Comparison of ENCODE assay signal across 15 mouse cellular contexts in the genomic region with DNA sequence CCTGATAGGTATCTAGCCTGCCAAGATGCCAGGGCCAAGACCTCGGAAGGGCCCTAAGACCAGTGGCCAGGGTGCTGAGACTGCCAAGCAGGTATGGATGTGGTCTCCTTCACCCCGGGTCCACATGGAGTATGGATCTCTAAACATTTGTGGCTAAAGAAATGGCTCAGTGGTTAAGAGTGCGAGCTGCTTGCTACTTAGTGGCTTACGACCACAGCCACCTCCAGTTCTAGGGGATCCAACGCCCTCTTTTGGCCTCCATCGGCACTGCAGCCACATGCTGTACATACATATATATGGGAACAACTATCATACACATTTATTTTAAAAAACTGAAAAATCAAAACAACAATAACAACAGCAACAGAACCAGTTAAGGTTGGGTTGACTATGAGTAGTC. TPM values are rescaled to one million over a fixed set of nuclear protein-coding genes. Genes with fewer than 3 reads are reported as not detected.
A peak's percentile ranks its signal among the peaks of the same experiment; 100 is the strongest.
DNase-seq lines count a peak whose midpoint lies in the region; ATAC-seq and TF ChIP-seq lines count a peak whose summit lies in the region.
"Had no signal": no experiment of that assay in that cellular context is flagged by ENCODE, and none has a peak within 500 bp of the region (broad histone marks: within the 10 kb centered on the region; RNA-seq: fewer than 3 reads in every experiment).

No protein-coding gene starts in this region.

- no peak overlapping the region for H3K27ac ChIP-seq in liver, embryonic 14.5 days
- H3K27ac ChIP-seq in liver, embryonic 11.5 days (ENCODE audit: low read depth, low read length) = no peak overlapping the region

- peak; percentile 13 for DNase-seq in embryo, embryonic 10 days (ENCODE audit: low spot score)
- no peak for DNase-seq in embryo, embryonic 9.5 days (ENCODE audit: extremely low spot score)
- DNase-seq in liver, embryonic 14.5 days (ENCODE audit: low read depth in 3 of 3, low spot score in 3 of 3) = no peak
- no peak for DNase-seq in liver, embryonic 11.5 days (ENCODE audit: low spot score)
- DNase-seq in natural killer cell, adult 2 months (ENCODE audit: low spot score in 2 of 2) = peak; percentile 14 to 29
- DNase-seq in adrenal gland, adult (ENCODE audit: inconsistent age in 2 of 2, low spot score in 1 of 2) = no peak
- no peak for DNase-seq in kidney, adult 18-20 months
- DNase-seq: adrenal gland, postnatal 14 days; layer of hippocampus, adult 9-11 months; lung, postnatal 36 days; right cerebral cortex, adult 18-20 months had no signal

- no peak overlapping the region for H3K9ac ChIP-seq in liver, embryonic 14.5 days (replicated peaks)
- H3K9ac ChIP-seq in liver, embryonic 11.5 days (ENCODE audit: low read depth, low read length) = no peak overlapping the region

- H3K4me3 ChIP-seq in liver, embryonic 14.5 days (ENCODE audit: insufficient read depth in 1 of 2, low read depth in 2 of 2, low read length in 2 of 2) = no peak overlapping the region
- H3K4me3 ChIP-seq in liver, embryonic 11.5 days (ENCODE audit: low read depth, low read length) = no peak overlapping the region
- 0 out of 2 replicates have a peak overlapping the region, but pooled peaks have one; percentile 95 for H3K4me3 ChIP-seq in E14TG2a.4 (replicated peaks; ENCODE audit: low read length)

- peak; percentile 55 for TF ChIP-seq CTCF in liver, embryonic 14.5 days (IDR thresholded peaks at IDR 0.05; ENCODE audit: low read depth)
- TF ChIP-seq CTCF in E14TG2a.4 (conservative IDR thresholded peaks at IDR 0.05; ENCODE audit: low read length) = peak; percentile 91

- no peaks in the 10 kb centered on the region for H3K27me3 ChIP-seq in liver, embryonic 14.5 days (ENCODE audit: control insufficient read depth, insufficient read depth, low read length)
- H3K27me3 ChIP-seq in liver, embryonic 11.5 days (replicated peaks; ENCODE audit: control insufficient read depth, insufficient read depth, low read length) = no peaks in the 10 kb centered on the region
- H3K27me3 ChIP-seq in E14TG2a.4 (ENCODE audit: insufficient read depth, low read length) = no peaks in the 10 kb centered on the region
- H3K27me3 ChIP-seq: heart, embryonic 12.5 days had no signal

- peaks cover 8% of the 10 kb centered on the region for H3K36me3 ChIP-seq in liver, embryonic 14.5 days (replicated peaks; ENCODE audit: control insufficient read depth, insufficient read depth, low read depth)
- peaks cover 13% of the 10 kb centered on the region for H3K36me3 ChIP-seq in liver, embryonic 11.5 days (ENCODE audit: control insufficient read depth, insufficient read depth, low read length)
- H3K36me3 ChIP-seq in E14TG2a.4 (ENCODE audit: insufficient read depth, low read length) = peaks cover 60% of the 10 kb centered on the region

- WGBS in liver, embryonic 14.5 days (ENCODE audit: insufficient replicate concordance) = 83% methylated on average over 6 of the region's 6 CpGs
- 90% methylated on average over 6 of the region's 6 CpGs for WGBS in liver, embryonic 11.5 days

- peaks cover 5 to 9% of the 10 kb centered on the region in 2 experiments; a peak in 3 of 4 replicates for H3K4me1 ChIP-seq in liver, embryonic 14.5 days (replicated peaks; ENCODE audit: control insufficient read depth in 2 of 2, insufficient read depth in 2 of 2, low read length in 1 of 2)
- H3K4me1 ChIP-seq in liver, embryonic 11.5 days (replicated peaks; ENCODE audit: control insufficient read depth, insufficient read depth, low read length) = peaks cover 11% of the 10 kb centered on the region
- peaks cover 30% of the 10 kb centered on the region for H3K4me1 ChIP-seq in E14TG2a.4 (replicated peaks; ENCODE audit: low read depth, low read length)

- H3K4me2 ChIP-seq in liver, embryonic 14.5 days (ENCODE audit: low read depth) = no peak overlapping the region
- H3K4me2 ChIP-seq in liver, embryonic 11.5 days = no peak overlapping the region

- H3K9me3 ChIP-seq in liver, embryonic 14.5 days (ENCODE audit: control insufficient read depth, low read length) = no peaks in the 10 kb centered on the region
- no peaks in the 10 kb centered on the region for H3K9me3 ChIP-seq in liver, embryonic 11.5 days (ENCODE audit: control insufficient read depth, low read length)
- H3K9me3 ChIP-seq in E14TG2a.4 (ENCODE audit: low read length) = no peaks in the 10 kb centered on the region
- H3K9me3 ChIP-seq: G1E; heart, embryonic 12.5 days had no signal

- TF ChIP-seq EP300 in liver, embryonic 14.5 days (IDR thresholded peaks at IDR 0.05; ENCODE audit: low read depth) = no peak

- ATAC-seq in liver, embryonic 14.5 days (ENCODE audit: insufficient read depth) = no peak
- ATAC-seq in liver, embryonic 11.5 days (replicated peaks; ENCODE audit: low FRiP score) = no peak
- ATAC-seq: hindbrain, embryonic 16.5 days had no signal

RNA-seq across cellular contexts. Expression of a gene that starts 1.8 kb away (rescaled TPM):
- polyA plus RNA-seq in liver, embryonic 14.5 days (2012; rRNA removed) = 7.6 and 10.1 TPM in 2 replicates
- polyA plus RNA-seq in liver, embryonic 14.5 days (2014; fragmentation: Nextera tagmentation; extraction: Ambion mirVana) = 7.2 and 8.8 TPM in 2 replicates
- 24.7 and 27.8 TPM in 2 replicates for polyA plus RNA-seq in liver, embryonic 11.5 days (2014; fragmentation: Nextera tagmentation; extraction: Ambion mirVana)

RNA-seq across cellular contexts. Expression of a gene that starts 42.3 kb away (rescaled TPM):
- 8.2 and 11.2 TPM in 2 replicates for polyA plus RNA-seq in liver, embryonic 14.5 days (2012; rRNA removed)
- 19.5 and 21.6 TPM in 2 replicates for polyA plus RNA-seq in liver, embryonic 14.5 days (2014; fragmentation: Nextera tagmentation; extraction: Ambion mirVana)
- polyA plus RNA-seq in liver, embryonic 11.5 days (2014; fragmentation: Nextera tagmentation; extraction: Ambion mirVana) = 30.2 and 36.1 TPM in 2 replicates

RNA-seq across cellular contexts. Expression of a gene that starts 42.4 kb away (rescaled TPM):
- polyA plus RNA-seq in liver, embryonic 14.5 days (2012; rRNA removed) = 11.0 and 22.7 TPM in 2 replicates
- 41.8 and 45.1 TPM in 2 replicates for polyA plus RNA-seq in liver, embryonic 14.5 days (2014; fragmentation: Nextera tagmentation; extraction: Ambion mirVana)
- polyA plus RNA-seq in liver, embryonic 11.5 days (2014; fragmentation: Nextera tagmentation; extraction: Ambion mirVana) = 89.0 and 96.2 TPM in 2 replicates

Comparison
In these comparisons a context has a peak if more than half of its experiments do, and no peak if none do; other contexts are left out.
1. DNase-seq: peak in embryo, embryonic 10 days (single experiment) and natural killer cell, adult 2 months (2 of 2); none in embryo, embryonic 9.5 days (single experiment), liver, embryonic 14.5 days (0 of 3), liver, embryonic 11.5 days (single experiment), adrenal gland, adult (0 of 2) and kidney, adult 18-20 months (single experiment).